In the genomic region with DNA sequence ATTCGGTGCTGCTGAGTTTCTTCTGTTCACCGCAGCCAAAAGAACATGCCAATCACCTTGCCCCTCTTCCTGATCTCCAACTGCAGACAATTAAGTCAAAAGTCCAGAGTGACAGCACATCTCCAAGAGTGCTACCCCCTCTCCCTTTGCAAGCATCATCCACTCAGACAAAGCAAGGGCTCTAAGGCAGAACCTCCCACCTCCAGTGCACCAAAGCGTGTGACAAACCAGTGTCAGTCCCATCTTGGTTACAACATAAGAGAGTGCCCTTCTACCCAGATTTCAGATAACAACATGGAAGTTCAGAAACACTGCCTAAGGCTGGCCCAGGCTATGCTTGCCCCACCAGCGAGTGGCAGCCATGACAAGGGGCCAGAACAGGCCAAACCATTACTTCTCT, we compare ENCODE assay signal across 18 mouse cellular contexts.
"Had no signal": no experiment of that assay in that cellular context is flagged by ENCODE, and none has a peak within 500 bp of the region (broad histone marks: within the 10 kb centered on the region; RNA-seq: fewer than 3 reads in every experiment).

No protein-coding gene starts in this region.

- H3K4me2 ChIP-seq: lung, embryonic 14.5 days; neural tube, embryonic 13.5 days; neural tube, embryonic 15.5 days had no signal

- H3K4me3 ChIP-seq: midbrain, embryonic 10.5 days; myocyte; neural tube, embryonic 13.5 days; neural tube, embryonic 15.5 days had no signal

- ATAC-seq: midbrain, embryonic 16.5 days had no signal

- H3K27ac ChIP-seq: midbrain, embryonic 10.5 days; neural tube, embryonic 13.5 days; neural tube, embryonic 15.5 days had no signal

- H3K9ac ChIP-seq: lung, embryonic 14.5 days; neural tube, embryonic 13.5 days; neural tube, embryonic 15.5 days had no signal

- H3K36me3 ChIP-seq: neural tube, embryonic 13.5 days; neural tube, embryonic 15.5 days had no signal

- H3K27me3 ChIP-seq: neural tube, embryonic 13.5 days; neural tube, embryonic 15.5 days had no signal

- H3K9me3 ChIP-seq: midbrain, embryonic 10.5 days; neural tube, embryonic 13.5 days; neural tube, embryonic 15.5 days had no signal

- DNase-seq: lung, adult 18-20 months; lung, embryonic 14.5 days; lung, postnatal 10 days; lung, postnatal 4 days; midbrain, embryonic 14.5 days; retina, postnatal 1 day; right cerebral cortex, adult 18-20 months; right cerebral cortex, postnatal 25 days; right cerebral cortex, postnatal 4 days; spleen, adult 18-20 months; thymus, adult 18-20 months; thymus, postnatal 14 days; thymus, postnatal 36 days had no signal
